In genomic region chr5:72661051-72661781, GRCm38 (mm10) we compare ENCODE assay signal across 31 mouse cellular contexts. TPM values are rescaled to one million over a fixed set of nuclear protein-coding genes. Genes with fewer than 3 reads are reported as not detected.
A peak's percentile ranks its signal among the peaks of the same experiment; 100 is the strongest.
DNase-seq lines count a peak whose midpoint lies in the region; ATAC-seq and TF ChIP-seq lines count a peak whose summit lies in the region.
"Had no signal": no experiment of that assay in that cellular context is flagged by ENCODE, and none has a peak within 500 bp of the region (broad histone marks: within the 10 kb centered on the region; RNA-seq: fewer than 3 reads in every experiment).

No protein-coding gene starts in this region.

- peak; percentile 59 for DNase-seq in heart, adult 11 months
- no peak for DNase-seq in heart, adult 9 months (ENCODE audit: low spot score in 2 of 2)
- peak; percentile 2 for DNase-seq in G1E (ENCODE audit: low spot score)
- DNase-seq in kidney, adult 9 months: no peak
- no peak for DNase-seq in left cerebral cortex, adult 11 months (ENCODE audit: low spot score)
- DNase-seq in kidney, postnatal 14 days: no peak
- DNase-seq: adrenal gland, adult 8-10 months; adrenal gland, postnatal 25 days; cerebellum, adult 18-20 months; cerebellum, adult 9-10 months; cerebellum, postnatal 14 days; gastrocnemius, postnatal 25 days; heart, adult 2 months had no signal

- ATAC-seq in G1E (ENCODE audit: extremely low read depth, insufficient number of reproducible peaks, low FRiP score, poor library complexity, severe bottlenecking): peak; percentile 40; the same call in 1 of the 2 replicates
- 0 out of 2 replicates have a peak, but pooled peaks have one; percentile 28 for ATAC-seq in common myeloid progenitor, adult 5-6 weeks (replicated peaks; ENCODE audit: low read depth, poor library complexity, severe bottlenecking)
- ATAC-seq in megakaryocyte progenitor cell, adult 5-6 weeks (replicated peaks; ENCODE audit: poor library complexity): peak; percentile 42; the same call in 1 of the 2 replicates
- ATAC-seq: activated CD4-positive, CD25-positive, alpha-beta regulatory T cell, adult 4 months; forebrain, embryonic 15.5 days had no signal

- H3K4me1 ChIP-seq in G1E (ENCODE audit: insufficient read depth, low read depth, low read length): peaks cover 20% of the 10 kb centered on the region
- H3K4me1 ChIP-seq: embryonic facial prominence, embryonic 10.5 days; forebrain, embryonic 12.5 days; forebrain, embryonic 15.5 days; hindbrain, embryonic 12.5 days; hindbrain, embryonic 15.5 days had no signal

- no peaks in the 10 kb centered on the region for H3K9me3 ChIP-seq in G1E (replicated peaks)
- H3K9me3 ChIP-seq: embryonic facial prominence, embryonic 10.5 days; embryonic facial prominence, embryonic 13.5 days; forebrain, embryonic 12.5 days; forebrain, embryonic 15.5 days; hindbrain, embryonic 12.5 days; hindbrain, embryonic 15.5 days had no signal

- TF ChIP-seq CTCF in G1E (IDR thresholded peaks at IDR 0.05; ENCODE audit: low read depth, low read length): no peak

- H3K4me3 ChIP-seq in G1E (ENCODE audit: low read depth, low read length): no peak overlapping the region; the same call in 1 of the 2 replicates
- H3K4me3 ChIP-seq: embryonic facial prominence, embryonic 10.5 days; embryonic facial prominence, embryonic 13.5 days; erythroblast, embryonic 14.5 days; forebrain, embryonic 12.5 days; forebrain, embryonic 15.5 days; heart, adult 2 months; hindbrain, embryonic 12.5 days; hindbrain, embryonic 15.5 days had no signal

- peaks cover 20% of the 10 kb centered on the region for H3K27me3 ChIP-seq in G1E (ENCODE audit: insufficient read depth, low read length)
- H3K27me3 ChIP-seq: CH12.LX; embryonic facial prominence, embryonic 13.5 days; forebrain, embryonic 12.5 days; forebrain, embryonic 15.5 days; hindbrain, embryonic 12.5 days; hindbrain, embryonic 15.5 days had no signal

- no peaks in the 10 kb centered on the region for H3K36me3 ChIP-seq in G1E (replicated peaks)
- H3K36me3 ChIP-seq: embryonic facial prominence, embryonic 10.5 days; embryonic facial prominence, embryonic 13.5 days; forebrain, embryonic 12.5 days; forebrain, embryonic 15.5 days; hindbrain, embryonic 12.5 days; hindbrain, embryonic 15.5 days had no signal

RNA-seq across cellular contexts. Expression of gene Nipal1, which starts 13.6 kb away (rescaled TPM):
- total RNA-seq in G1E (2014; fragmentation: Nextera tagmentation): not detected in 2 replicates
- total RNA-seq in G1E (2017): 0.05 and 0.17 TPM in 2 replicates
- polyA plus RNA-seq in G1E (2012): not detected in 2 replicates
- 0.09 TPM in 1 of 2 replicates, not detected in the other for total RNA-seq in common myeloid progenitor, adult 5-6 weeks (2017)
- not detected in 2 replicates for total RNA-seq in megakaryocyte progenitor cell, adult 5-6 weeks (2015)
- total RNA-seq in megakaryocyte progenitor cell, adult 5-6 weeks (2017): 1.3 TPM in 1 of 2 replicates, not detected in the other
- total RNA-seq: CH12.LX; gastrocnemius, postnatal 25 days; heart, adult 2 months; heart, postnatal 25 days had no signal
- polyA plus RNA-seq: heart, adult 2 months; heart, embryonic 14.5 days; heart, postnatal 0 days had no signal

RNA-seq across cellular contexts. Expression of gene Cnga1, which starts 17.1 kb away (rescaled TPM):
- total RNA-seq in G1E (2014; fragmentation: Nextera tagmentation) (4.9 TPM in 1 of 2 replicates, not detected in the other), G1E (2017) (0.06 and 0.27 TPM in 2 replicates)
- not detected in 2 replicates for polyA plus RNA-seq in G1E (2012)
- not detected in 2 replicates for total RNA-seq in common myeloid progenitor, adult 5-6 weeks (2017)
- not detected in 2 replicates for total RNA-seq in megakaryocyte progenitor cell, adult 5-6 weeks (2015)
- total RNA-seq in megakaryocyte progenitor cell, adult 5-6 weeks (2017): not detected in 2 replicates
- total RNA-seq: adrenal gland, postnatal 25 days; CH12.LX; gastrocnemius, adult 8-10 months; gastrocnemius, postnatal 25 days; heart, adult 2 months; heart, postnatal 25 days had no signal
- polyA plus RNA-seq: brain, embryonic 14.5 days; embryonic facial prominence, embryonic 10.5 days; embryonic facial prominence, embryonic 13.5 days; erythroblast, embryonic 14.5 days; forebrain, embryonic 12.5 days; forebrain, embryonic 15.5 days; gonadal fat pad, adult 2 months; heart, adult 2 months; heart, embryonic 11.5 days; heart, embryonic 14.5 days; heart, postnatal 0 days; hindbrain, embryonic 12.5 days; hindbrain, embryonic 15.5 days had no signal

Comparison
In these comparisons a context has a peak if more than half of its experiments do, and no peak if none do; other contexts are left out.
1. DNase-seq: peak in heart, adult 11 months (single experiment) and G1E (single experiment); none in heart, adult 9 months (0 of 2), kidney, adult 9 months (single experiment), left cerebral cortex, adult 11 months (single experiment) and kidney, postnatal 14 days (single experiment).
2. Peak in every context shown above with its lines, with median percentiles within 50 percentile points of each other: ATAC-seq.